Mouse (Mus musculus) cerebellum, adult (tissue): ENCODE measurements at regions not wholly inside any gene's neighbourhood (a gene's known extent, or its start where the extent isn't known, plus 50 kb on each side); places are given as distances from the start of the nearest gene placed in this dataset.
A peak's percentile ranks its signal among the peaks of the same experiment; 100 is the strongest.

Experiments used
- ATAC-seq: cut with Nextera tagmentation; 2 replicates; pipeline ENCODE4 v1.9.2; 2017; ENCODE audit warnings: mild to moderate bottlenecking, moderate library complexity, mixed read lengths; ENCODE audit not compliant: insufficient number of reproducible peaks, low FRiP score, low TSS enrichment

GRCm38 (mm10) chr8:97942921-97943320 lies 1473.3 kb downstream of the Cdh8 start:
- no peak for ATAC-seq

DNA sequence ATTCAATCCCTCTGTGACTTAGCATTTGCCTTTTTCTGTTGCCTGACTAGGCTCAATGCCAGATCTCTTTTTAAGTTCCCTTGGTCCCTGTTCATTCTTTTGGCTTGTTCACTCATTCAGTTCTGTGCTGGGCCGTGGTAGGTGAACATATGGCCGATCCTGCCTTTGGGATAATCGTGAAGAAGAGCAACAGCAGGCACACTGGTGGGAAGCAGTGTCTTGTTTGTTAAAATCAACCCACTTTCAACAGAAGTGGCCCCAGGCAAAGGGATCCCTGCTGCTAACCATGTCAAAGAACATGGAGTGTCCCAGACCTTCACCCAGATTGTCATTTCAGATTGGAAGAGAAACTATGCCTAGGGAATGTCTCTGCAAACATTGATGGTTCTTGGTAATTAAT lies 1479.4 kb downstream of the Cdh8 start:
- ATAC-seq: peak; percentile 61
